Mouse (Mus musculus) limb, embryonic 13.5 days (tissue): ENCODE measurements around the gene Ppp1r32. TPM values are rescaled to one million over a fixed set of nuclear protein-coding genes. Genes with fewer than 3 reads are reported as not detected.

Experiments
- polyA plus RNA-seq: library from polyadenylated mRNA; unstranded; fragments of >200 nt; fragmentation: Nextera tagmentation; extraction: Ambion mirVana; gene quantifications from 2 replicates; pipeline ENCODE4 v1.2.1, GENCODE M21; 2015

Gene Ppp1r32
- polyA plus RNA-seq, 1 experiment from 2014 or later, result not detected

Other genes starting within 250 kb of the Ppp1r32 start
- gene Myrf, start 242.2 kb downstream of the Ppp1r32 start, polyA plus RNA-seq, result 1.3 and 1.9 TPM in 2 replicates
- gene Dagla, start 178.1 kb downstream of the Ppp1r32 start, polyA plus RNA-seq, result 2.0 and 2.5 TPM in 2 replicates
- gene Syt7, start 93.8 kb downstream of the Ppp1r32 start, polyA plus RNA-seq, result 0.69 and 1.1 TPM in 2 replicates
- gene Lrrc10b, start 25.5 kb downstream of the Ppp1r32 start, polyA plus RNA-seq, result 0.25 and 0.37 TPM in 2 replicates
- 48.5 and 51.4 TPM in 2 replicates for gene Cpsf7, start 42.3 kb upstream of the Ppp1r32 start, polyA plus RNA-seq
- 60.4 and 66.2 TPM in 2 replicates for gene Sdhaf2, start 43.2 kb upstream of the Ppp1r32 start, polyA plus RNA-seq
- 57.2 and 62.8 TPM in 2 replicates for gene Tmem216, start 73.3 kb upstream of the Ppp1r32 start, polyA plus RNA-seq
- gene Cyb561a3, start 94.2 kb upstream of the Ppp1r32 start, polyA plus RNA-seq, result 15.9 and 19.3 TPM in 2 replicates
- 39.4 and 39.7 TPM in 2 replicates for gene Tmem138, start 94.4 kb upstream of the Ppp1r32 start, polyA plus RNA-seq
- 400 and 416 TPM in 2 replicates for gene Ddb1, start 122.4 kb upstream of the Ppp1r32 start, polyA plus RNA-seq
- gene Tkfc, start 122.7 kb upstream of the Ppp1r32 start, polyA plus RNA-seq, result 15.2 and 15.7 TPM in 2 replicates
- 4.2 and 4.7 TPM in 2 replicates for gene Vwce, start 151.3 kb upstream of the Ppp1r32 start, polyA plus RNA-seq
- 0.10 TPM in 1 of 2 replicates, not detected in the other for gene Pga5, start 195.1 kb upstream of the Ppp1r32 start, polyA plus RNA-seq
- gene Vps37c, start 205.8 kb upstream of the Ppp1r32 start, polyA plus RNA-seq, result 38.3 and 40.9 TPM in 2 replicates